ENCODE assay signal across 7 mouse cellular contexts in the genomic region with DNA sequence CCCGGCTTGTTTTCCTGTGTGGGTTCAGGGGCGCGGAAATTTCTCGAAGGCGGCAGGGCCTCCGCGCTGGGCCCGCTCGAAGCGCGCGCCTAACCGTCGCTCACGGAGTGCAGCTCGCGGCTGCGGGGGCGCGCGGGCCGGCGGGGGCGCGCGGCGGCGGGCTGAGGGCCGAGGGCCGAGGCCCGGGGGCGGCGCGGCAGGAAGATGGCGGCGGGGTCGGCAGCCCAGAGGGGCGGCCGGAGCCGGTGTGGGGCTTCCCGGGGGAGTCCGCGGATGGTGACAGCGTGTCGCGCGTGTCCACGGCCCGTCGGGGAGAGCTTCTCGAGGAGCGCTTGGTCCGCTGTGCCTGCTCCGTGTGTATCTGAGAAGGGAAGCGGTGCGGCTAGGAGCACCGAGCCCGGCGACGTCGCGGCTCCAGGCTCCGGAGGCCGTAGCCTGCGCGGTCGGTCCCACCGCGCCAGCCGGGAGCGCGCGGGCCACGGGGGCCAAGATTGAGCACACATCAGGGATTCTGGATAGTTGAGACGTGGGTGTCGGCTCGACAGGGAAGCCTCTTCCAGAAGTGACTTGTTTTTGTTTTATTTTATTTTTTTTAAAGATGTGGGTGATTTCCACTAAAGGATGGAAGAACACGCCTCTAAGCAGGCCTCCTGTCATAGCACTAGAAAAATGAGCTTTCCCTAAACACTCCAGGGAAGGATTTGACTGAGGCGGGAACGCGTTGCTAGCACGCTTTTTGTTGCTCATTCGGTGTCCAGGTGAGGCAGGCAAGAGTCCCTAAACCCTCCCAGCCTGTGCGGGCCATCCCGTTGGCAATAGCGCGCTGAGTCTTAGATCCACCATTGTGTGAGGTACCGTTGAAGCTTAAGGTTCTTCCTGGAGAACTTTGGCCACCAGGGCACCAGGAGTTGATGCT. TPM values are rescaled to one million over a fixed set of nuclear protein-coding genes. Genes with fewer than 3 reads are reported as not detected.
DNase-seq lines count a peak whose midpoint lies in the region; ATAC-seq and TF ChIP-seq lines count a peak whose summit lies in the region.

No protein-coding gene starts in this region.

- H3K27me3 ChIP-seq in intestine, embryonic 16.5 days (replicated peaks; ENCODE audit: control insufficient read depth, insufficient read depth, low read length): no peaks in the 10 kb centered on the region
- H3K27me3 ChIP-seq in limb, embryonic 14.5 days (ENCODE audit: control insufficient read depth, insufficient read depth, low read length): no peaks in the 10 kb centered on the region
- H3K27me3 ChIP-seq in midbrain, embryonic 16.5 days (ENCODE audit: control insufficient read depth, insufficient read depth, low read depth, low read length): no peaks in the 10 kb centered on the region

- H3K9ac ChIP-seq in intestine, embryonic 16.5 days (ENCODE audit: low read depth, low read length): peak overlapping the region; percentile 95
- peak overlapping the region; percentile 91 for H3K9ac ChIP-seq in limb, embryonic 14.5 days (ENCODE audit: low read depth, low read length, severe bottlenecking)
- peak overlapping the region; percentile 82 for H3K9ac ChIP-seq in midbrain, embryonic 16.5 days (ENCODE audit: low read depth, low read length)

- under 1% methylated on average over 88 of the region's 88 CpGs for WGBS in intestine, embryonic 16.5 days
- WGBS in limb, embryonic 14.5 days: under 1% methylated on average over 44 of the region's 88 CpGs
- under 1% methylated on average over 76 of the region's 88 CpGs for WGBS in midbrain, embryonic 16.5 days

- peaks cover 39% of the 10 kb centered on the region for H3K4me1 ChIP-seq in intestine, embryonic 16.5 days (ENCODE audit: control insufficient read depth, insufficient read depth, low read length)
- peaks cover 25% of the 10 kb centered on the region for H3K4me1 ChIP-seq in limb, embryonic 14.5 days (ENCODE audit: control insufficient read depth, insufficient read depth, low read length)
- H3K4me1 ChIP-seq in midbrain, embryonic 16.5 days (ENCODE audit: control insufficient read depth, insufficient read depth, low read length): peaks cover 42% of the 10 kb centered on the region

- peak overlapping the region; percentile 78 for H3K4me3 ChIP-seq in intestine, embryonic 16.5 days (ENCODE audit: low read length)
- H3K4me3 ChIP-seq in limb, embryonic 14.5 days (replicated peaks; ENCODE audit: low read length): peak overlapping the region; percentile 90
- H3K4me3 ChIP-seq in midbrain, embryonic 16.5 days (ENCODE audit: low read depth, low read length): peak overlapping the region; percentile 80

- peak overlapping the region; percentile 81 for H3K4me2 ChIP-seq in intestine, embryonic 16.5 days (ENCODE audit: low read depth, low read length)
- H3K4me2 ChIP-seq in limb, embryonic 14.5 days (replicated peaks; ENCODE audit: low read depth, low read length, severe bottlenecking): peak overlapping the region; percentile 60
- H3K4me2 ChIP-seq in midbrain, embryonic 16.5 days (ENCODE audit: low read length): peak overlapping the region; percentile 87

- no peaks in the 10 kb centered on the region for H3K9me3 ChIP-seq in intestine, embryonic 16.5 days (ENCODE audit: control insufficient read depth, low read length)
- no peaks in the 10 kb centered on the region for H3K9me3 ChIP-seq in limb, embryonic 14.5 days (ENCODE audit: control insufficient read depth, low read length)
- H3K9me3 ChIP-seq in midbrain, embryonic 16.5 days (replicated peaks; ENCODE audit: control insufficient read depth, low read length, poor library complexity, severe bottlenecking): no peaks in the 10 kb centered on the region

- peak; percentile 70 for DNase-seq in ZHBTc4 (ENCODE audit: low read depth, low spot score)
- DNase-seq in cerebellum, adult 9-10 months: peak; percentile 70
- peak; percentile 70 for DNase-seq in gastrocnemius, postnatal 10 days
- peak; percentile 71 for DNase-seq in limb, embryonic 14.5 days (ENCODE audit: low spot score)
- peak; percentile 64 to 68 for DNase-seq in spleen, postnatal 36 days (ENCODE audit: low spot score in 2 of 2)

- peak; percentile 51 for ATAC-seq in intestine, embryonic 16.5 days
- ATAC-seq in limb, embryonic 14.5 days (ENCODE audit: low FRiP score, low read depth): peak; percentile 24
- ATAC-seq in midbrain, embryonic 16.5 days: peak; percentile 59

- no peaks in the 10 kb centered on the region for H3K36me3 ChIP-seq in intestine, embryonic 16.5 days (ENCODE audit: control insufficient read depth, insufficient read depth, low read length)
- H3K36me3 ChIP-seq in limb, embryonic 14.5 days (ENCODE audit: control insufficient read depth, insufficient read depth, low read length): no peaks in the 10 kb centered on the region; the same call in 1 of the 2 replicates
- no peaks in the 10 kb centered on the region for H3K36me3 ChIP-seq in midbrain, embryonic 16.5 days (ENCODE audit: control insufficient read depth, insufficient read depth, low read length)

- TF ChIP-seq POLR2A in limb, embryonic 14.5 days (IDR thresholded peaks at IDR 0.05; ENCODE audit: borderline replicate concordance, extremely low read depth, insufficient read depth, insufficient read length): no peak

- H3K27ac ChIP-seq in intestine, embryonic 16.5 days (ENCODE audit: low read length): peak overlapping the region; percentile 97
- H3K27ac ChIP-seq in limb, embryonic 14.5 days (replicated peaks; ENCODE audit: low read depth, low read length): peak overlapping the region; percentile 98
- peak overlapping the region; percentile 99 for H3K27ac ChIP-seq in midbrain, embryonic 16.5 days (ENCODE audit: low read length)

RNA-seq across cellular contexts. Expression of gene Pknox1, which starts 0.9 kb away (rescaled TPM):
- total RNA-seq in gastrocnemius, postnatal 10 days (2021): 10 to 100 TPM; 11.1 to 16.8 TPM
- polyA plus RNA-seq in intestine, embryonic 16.5 days (2015; fragmentation: Nextera tagmentation; extraction: Ambion mirVana): 25.7 and 27.4 TPM in 2 replicates
- 30.1 and 34.6 TPM in 2 replicates for polyA plus RNA-seq in limb, embryonic 14.5 days (2012; rRNA removed)
- polyA plus RNA-seq in limb, embryonic 14.5 days (2014; fragmentation: Nextera tagmentation; extraction: Ambion mirVana): 35.8 and 39.4 TPM in 2 replicates
- polyA plus RNA-seq in midbrain, embryonic 16.5 days (2015; fragmentation: Nextera tagmentation; extraction: Ambion mirVana): 18.8 and 25.0 TPM in 2 replicates

RNA-seq across cellular contexts. Expression of gene Ndufv3, which starts 45.5 kb away (rescaled TPM):
- total RNA-seq in gastrocnemius, postnatal 10 days (2021): 100 to 1,000 TPM; 426 to 454 TPM
- 467 and 488 TPM in 2 replicates for polyA plus RNA-seq in intestine, embryonic 16.5 days (2015; fragmentation: Nextera tagmentation; extraction: Ambion mirVana)
- 86.4 and 103 TPM in 2 replicates for polyA plus RNA-seq in limb, embryonic 14.5 days (2012; rRNA removed)
- polyA plus RNA-seq in limb, embryonic 14.5 days (2014; fragmentation: Nextera tagmentation; extraction: Ambion mirVana): 277 and 285 TPM in 2 replicates
- polyA plus RNA-seq in midbrain, embryonic 16.5 days (2015; fragmentation: Nextera tagmentation; extraction: Ambion mirVana): 400 and 424 TPM in 2 replicates

RNA-seq across cellular contexts. Expression of gene Wdr4, which starts 45.6 kb away (rescaled TPM):
- total RNA-seq in gastrocnemius, postnatal 10 days (2021): 10 to 100 TPM in 1 of 2 experiments, 1 to 10 TPM in 1; 8.9 to 11.0 TPM
- 39.5 and 42.3 TPM in 2 replicates for polyA plus RNA-seq in intestine, embryonic 16.5 days (2015; fragmentation: Nextera tagmentation; extraction: Ambion mirVana)
- 45.0 and 52.6 TPM in 2 replicates for polyA plus RNA-seq in limb, embryonic 14.5 days (2012; rRNA removed)
- polyA plus RNA-seq in limb, embryonic 14.5 days (2014; fragmentation: Nextera tagmentation; extraction: Ambion mirVana): 29.6 and 31.5 TPM in 2 replicates
- 38.5 and 43.7 TPM in 2 replicates for polyA plus RNA-seq in midbrain, embryonic 16.5 days (2015; fragmentation: Nextera tagmentation; extraction: Ambion mirVana)

Comparison
In these comparisons a context has a peak if more than half of its experiments do, and no peak if none do; other contexts are left out.
1. Peak in every context shown above with its lines: DNase-seq, ATAC-seq, H3K4me3 ChIP-seq and H3K27ac ChIP-seq.